Mouse (Mus musculus): Measurements from ENCODE around the gene Clec2l.
A peak's percentile ranks its signal among the peaks of the same experiment; 100 is the strongest.
"Not testable (repeated sequence)": the region's sequence is repeated elsewhere in the genome, so short reads cannot be mapped to it uniquely, and the experiment has no call there.

Clec2l gene

GRCm38 (mm10) chr6:38662714-38663615, at the start of gene Clec2l:
Gene Clec2l (plus strand): TSS chr6:38663069.
- DNase-seq (ENCODE audit: low spot score), result no peak

- no peak for DNase-seq (ENCODE audit: low spot score)
Observed at GRCm38 (mm10) chr6:38622406-38622805, 40.5 kb upstream of the Clec2l start.

DNA sequence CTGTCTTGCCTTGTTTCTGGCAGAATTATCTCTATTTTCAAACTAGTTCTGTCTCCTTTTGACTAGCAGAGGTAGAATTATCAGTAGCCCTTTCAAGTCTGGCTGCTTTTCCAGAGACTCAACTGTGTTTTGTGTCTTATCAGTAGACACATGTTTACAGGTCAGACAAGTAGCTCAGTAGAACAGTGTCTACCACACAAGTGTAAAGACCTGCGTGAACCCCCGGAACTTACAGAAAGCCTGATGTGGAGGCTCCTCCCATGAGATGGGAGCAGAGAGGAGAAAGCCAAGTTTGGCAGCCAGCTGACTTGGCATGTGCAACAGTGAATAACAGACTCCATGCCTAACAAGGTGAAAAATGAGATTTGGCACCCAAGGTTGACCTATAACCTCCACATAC, 39.4 kb upstream of the Clec2l start:
- no peak for DNase-seq (ENCODE audit: low spot score)

DNA sequence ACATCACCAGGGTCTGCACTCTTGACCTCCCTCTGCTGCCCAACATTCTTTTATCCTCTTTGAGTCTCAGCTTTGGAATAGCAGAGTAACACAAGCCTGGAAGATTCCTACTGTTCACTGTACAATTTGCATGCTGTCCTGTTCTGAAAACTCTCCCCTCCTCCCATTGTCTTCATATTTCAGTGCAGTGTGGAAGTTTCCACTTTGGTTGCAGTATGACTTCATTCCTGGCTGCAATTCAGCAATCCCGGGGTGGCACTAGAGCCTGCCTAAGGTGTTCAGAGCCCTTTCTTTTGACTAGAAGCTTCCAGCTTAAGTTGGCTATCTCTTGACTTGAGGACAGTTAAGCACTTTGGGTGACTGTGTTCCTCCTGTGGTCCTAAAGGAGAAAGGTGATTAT, 38.4 kb upstream of the Clec2l start:
- DNase-seq (ENCODE audit: low spot score), result no peak

DNA sequence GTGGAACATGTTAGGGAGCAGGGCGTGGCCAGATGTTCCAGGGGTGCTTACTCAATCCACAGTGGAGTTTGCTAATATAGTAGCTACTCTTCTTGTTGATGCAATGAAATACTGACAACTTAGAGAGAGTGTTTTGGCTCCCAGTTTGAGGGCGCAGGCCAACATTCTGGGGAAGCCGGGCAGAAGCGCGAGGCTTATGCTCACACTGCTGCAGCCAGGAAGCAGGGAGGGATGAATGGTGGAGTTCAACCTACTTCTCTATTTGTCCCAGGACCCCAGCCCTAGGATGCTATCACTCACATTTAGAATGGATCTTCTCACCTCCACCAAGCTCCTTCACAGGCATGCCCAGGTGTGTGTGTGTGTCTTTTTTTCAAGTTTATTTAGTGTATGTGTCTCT, 36.8 kb upstream of the Clec2l start:
- DNase-seq (ENCODE audit: low spot score), result no peak

GRCm38 (mm10) chr6:38627081-38627480, 35.8 kb upstream of the Clec2l start:
- DNase-seq (ENCODE audit: low spot score), result no peak

GRCm38 (mm10) chr6:38627486-38627885, 35.4 kb upstream of the Clec2l start:
- DNase-seq (ENCODE audit: low spot score), result no peak

GRCm38 (mm10) chr6:38629556-38629955, 33.3 kb upstream of the Clec2l start:
- DNase-seq (ENCODE audit: low spot score), result no peak

DNA sequence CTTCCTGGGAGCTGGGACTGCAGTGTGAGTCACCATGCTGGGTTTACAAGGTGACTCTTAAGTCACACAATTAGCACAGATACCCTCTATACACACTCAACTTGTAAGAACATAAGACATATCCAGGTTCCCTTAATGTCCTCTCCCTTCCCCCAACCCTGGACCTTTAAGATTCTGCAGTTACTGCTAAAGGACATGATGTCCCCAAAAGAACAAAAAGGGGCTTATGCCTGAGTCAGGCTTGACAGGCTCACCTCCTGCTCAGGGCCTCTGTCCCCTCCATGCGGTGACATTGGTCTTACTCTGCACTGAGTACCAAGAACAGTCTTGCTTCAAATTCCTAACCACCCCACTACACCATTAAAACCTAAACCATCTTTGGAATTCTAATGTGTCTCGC, 30.0 kb upstream of the Clec2l start:
- no peak for DNase-seq (ENCODE audit: low spot score)

GRCm38 (mm10) chr6:38634461-38634860, 28.4 kb upstream of the Clec2l start:
- no peak for DNase-seq (ENCODE audit: low spot score)

DNA sequence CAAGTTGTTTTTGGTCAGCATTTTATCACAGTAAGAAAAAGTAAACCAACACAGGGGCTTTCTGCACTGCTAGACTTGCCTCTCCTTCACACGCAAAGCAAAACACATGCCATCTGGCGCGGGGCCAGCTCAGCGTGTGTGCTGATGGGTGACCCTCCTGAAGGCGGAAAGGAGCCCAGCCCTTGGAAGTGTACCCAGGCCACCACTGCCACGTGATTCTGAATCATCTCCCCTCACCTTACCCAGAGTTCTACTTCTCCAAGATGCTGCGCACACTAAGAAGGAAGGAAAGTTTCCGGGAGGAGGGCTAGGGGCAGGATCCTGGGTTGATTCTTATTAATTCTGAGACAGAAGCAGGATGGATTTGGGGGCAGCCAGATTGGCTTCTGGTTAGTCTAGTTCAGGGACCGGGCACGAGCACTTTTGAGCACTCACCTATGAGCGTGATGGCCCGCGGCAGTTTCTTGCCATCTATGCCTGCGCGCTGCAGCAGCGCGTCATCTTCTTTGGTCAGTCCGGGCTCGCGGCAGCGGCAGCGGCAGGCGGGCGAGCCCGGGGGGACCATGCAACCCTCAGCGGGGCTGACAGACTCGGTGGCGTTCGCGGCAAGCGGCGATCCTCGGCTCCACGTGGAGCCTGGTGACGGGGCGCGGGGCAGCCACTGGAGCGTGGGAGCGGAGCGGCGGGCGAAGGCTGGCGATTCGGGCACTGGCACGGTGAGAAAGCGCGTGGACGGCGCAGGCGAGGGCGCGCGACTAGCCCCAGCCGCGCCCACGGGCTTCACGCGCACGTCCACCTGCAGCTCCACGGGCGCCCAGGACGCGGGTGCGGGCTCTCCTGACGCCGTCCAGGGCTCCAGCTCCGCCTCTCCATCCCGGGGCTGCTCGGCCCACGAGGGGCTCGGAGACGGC, 26.7 kb upstream of the Clec2l start:
- DNase-seq (ENCODE audit: low spot score), result no peak

DNA sequence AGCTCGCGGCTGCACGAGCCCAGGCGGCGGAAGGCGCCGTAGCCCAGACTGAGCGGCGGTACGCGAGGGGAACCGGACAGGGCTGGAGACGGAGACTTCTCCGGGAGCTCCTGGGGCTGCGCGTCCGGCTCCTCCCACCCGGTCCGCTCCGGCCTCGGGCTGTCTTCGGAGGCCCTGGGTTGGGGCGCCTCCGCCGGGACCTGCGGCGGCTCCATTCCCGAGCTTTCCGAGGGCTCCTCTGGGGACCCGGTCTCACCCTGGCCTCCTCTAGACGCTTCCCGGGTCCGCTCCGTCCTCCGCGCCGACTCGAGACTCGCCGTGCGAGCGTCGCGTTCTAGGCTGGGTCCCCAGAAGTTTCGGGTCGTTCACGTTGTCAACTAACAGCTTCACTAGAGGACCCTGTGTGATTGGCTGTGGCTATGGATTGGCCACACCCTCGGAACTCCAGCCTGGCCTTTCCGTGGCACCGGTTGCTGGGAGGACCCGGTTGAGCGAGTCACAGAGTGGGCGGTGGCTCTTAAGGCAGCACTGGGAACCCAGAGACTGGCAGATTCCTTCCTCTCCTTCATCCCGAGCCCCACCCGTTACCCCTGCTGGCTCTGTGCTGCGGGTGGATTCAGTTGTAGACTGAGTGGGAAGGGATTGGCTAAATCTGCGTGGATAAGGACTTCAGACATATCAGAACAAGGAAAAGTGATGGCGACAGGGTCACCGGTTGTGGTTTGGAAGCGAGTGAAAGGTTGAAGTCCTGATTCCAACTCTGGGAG, 25.8 kb upstream of the Clec2l start, which contains the start of gene Klrg2:
Gene Klrg2, minus strand, starts transcription at position 391 of the 767 bp plus-strand sequence.
- no peak for DNase-seq (ENCODE audit: low spot score)

DNA sequence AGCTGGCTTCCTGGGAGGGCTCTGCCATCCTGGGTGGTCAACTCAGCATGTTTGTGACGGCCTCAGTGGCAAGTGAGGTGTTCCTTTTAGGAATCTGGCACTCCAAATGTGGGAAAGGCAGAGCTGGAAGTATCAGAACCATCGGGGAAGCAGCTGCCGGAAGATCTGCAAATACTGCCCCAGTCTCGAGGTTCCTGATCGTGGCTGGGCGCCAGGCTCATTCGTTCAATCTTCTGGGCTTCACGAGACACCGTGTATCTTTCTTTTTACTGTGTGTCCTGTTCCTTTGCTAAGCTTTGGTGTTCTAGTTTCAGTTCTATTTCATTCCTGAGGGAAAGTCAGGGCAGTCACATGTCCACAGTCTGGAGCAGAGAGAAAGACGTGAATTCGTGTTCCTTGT, 22.5 kb upstream of the Clec2l start:
- no peak for DNase-seq (ENCODE audit: low spot score)

DNA sequence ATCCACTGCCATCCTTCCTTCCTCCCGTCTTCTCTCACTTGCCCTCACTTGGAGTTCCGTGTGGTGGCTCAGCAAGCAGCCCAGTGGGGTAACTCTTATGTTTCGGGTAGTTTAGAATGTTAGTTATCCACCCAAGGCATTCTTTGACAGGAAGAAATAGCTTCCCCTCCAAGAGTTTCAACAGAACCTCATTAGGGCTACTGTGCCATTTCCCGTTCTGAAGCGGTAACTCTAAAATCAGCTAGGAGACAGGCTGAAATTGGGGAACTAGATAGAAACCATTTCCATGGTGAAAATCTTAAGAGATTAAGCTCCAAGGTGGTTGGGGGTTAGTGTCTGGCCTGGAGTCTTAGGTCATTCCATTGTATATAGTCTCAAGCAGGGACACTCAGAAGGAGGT, 21.6 kb upstream of the Clec2l start:
- DNase-seq (ENCODE audit: low spot score), result no peak

- DNase-seq (ENCODE audit: low spot score), result no peak
Observed at GRCm38 (mm10) chr6:38641645-38642044, 21.2 kb upstream of the Clec2l start.

DNA sequence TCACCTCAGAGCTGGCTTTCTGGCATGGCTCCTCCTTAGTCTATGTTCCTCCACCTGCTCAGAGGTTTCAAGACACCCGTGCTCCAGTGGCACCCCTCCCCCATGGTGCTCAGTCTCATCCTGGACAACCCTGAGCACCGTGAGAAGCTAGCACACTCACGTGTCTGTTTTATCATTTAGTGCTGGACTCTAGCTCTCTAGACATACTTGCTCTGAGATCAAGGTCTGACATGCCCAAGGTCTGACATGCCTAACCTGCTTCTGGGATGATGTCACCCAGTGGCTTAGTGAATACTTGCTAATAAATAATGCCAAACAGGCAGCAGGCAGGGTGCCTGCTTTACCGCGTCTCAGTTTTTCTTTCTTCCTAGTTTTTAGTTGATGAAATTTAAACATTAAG, 20.3 kb upstream of the Clec2l start:
- no peak for DNase-seq (ENCODE audit: low spot score)

DNA sequence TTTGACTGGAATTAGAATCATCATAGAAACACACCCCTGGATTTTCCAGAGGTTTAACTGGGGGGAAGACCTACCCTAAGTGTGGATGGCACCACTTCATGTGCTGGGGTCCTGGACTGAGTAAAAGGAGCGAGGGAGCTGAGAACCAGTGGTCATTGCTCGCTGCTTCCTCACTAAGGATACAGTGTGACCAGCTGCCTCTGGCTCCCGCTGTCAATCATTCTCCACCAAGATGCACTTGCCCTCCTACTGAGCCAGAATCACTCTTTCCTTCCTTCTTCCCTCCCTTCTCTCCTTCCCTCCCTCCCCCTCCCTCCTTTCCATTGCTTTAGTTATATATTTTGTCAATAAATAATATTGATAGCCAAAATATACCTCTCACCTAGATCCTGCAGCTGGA, 19.8 kb upstream of the Clec2l start:
- DNase-seq (ENCODE audit: low spot score), result no peak

DNA sequence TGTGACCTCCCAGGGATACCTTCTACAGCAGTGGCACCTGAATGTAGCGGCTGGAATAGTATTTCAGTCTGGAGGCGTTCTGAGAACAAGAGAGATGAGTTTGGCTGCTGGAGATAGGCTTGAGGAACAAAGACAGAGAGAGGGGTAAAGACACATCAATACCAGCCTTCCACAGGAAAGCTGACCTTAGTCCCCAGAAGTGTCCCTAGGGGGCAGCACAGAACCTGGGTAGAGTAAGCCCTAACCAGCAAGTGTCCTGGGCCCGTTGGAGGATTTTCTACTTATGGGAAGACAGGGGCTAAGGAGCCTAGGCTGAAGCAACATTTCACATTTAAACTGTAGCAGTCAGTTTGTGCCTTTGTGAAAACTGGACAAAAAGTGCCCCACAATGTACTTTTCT, 13.3 kb upstream of the Clec2l start:
- DNase-seq (ENCODE audit: low spot score), result no peak

DNA sequence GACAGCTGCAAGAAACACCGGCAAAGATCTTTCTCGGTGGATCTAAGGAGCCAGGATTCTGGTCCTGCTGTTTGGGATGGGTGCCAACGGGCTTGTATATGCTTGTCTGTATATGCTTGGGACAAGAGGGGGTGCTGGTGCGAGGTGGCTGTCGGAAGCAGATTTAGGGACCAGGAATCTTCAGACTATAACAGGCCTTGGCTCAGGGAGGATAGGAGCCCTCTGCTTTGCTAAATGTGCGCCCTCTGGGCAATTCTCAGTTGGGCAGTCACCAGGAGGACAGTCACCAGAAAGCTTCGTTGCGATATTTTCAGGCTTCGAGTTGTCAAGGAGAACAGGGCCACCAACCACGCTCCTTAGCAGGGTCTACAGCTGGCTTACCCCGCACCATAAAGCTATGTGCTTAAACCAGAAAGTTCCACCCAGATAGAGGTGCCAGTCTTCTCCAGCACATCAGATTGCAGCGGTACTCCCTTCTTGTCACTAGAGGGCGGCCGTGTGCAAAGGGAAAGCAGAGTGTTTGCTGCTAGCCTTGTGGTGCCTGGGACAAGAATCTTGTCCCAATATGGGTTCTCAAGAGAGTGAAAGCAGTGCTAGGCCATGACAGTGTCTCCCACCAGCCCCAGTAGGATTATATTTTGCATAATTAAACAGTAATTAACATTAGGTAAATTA, 12.5 kb upstream of the Clec2l start:
- peak; percentile 59 for DNase-seq (ENCODE audit: low spot score)

DNA sequence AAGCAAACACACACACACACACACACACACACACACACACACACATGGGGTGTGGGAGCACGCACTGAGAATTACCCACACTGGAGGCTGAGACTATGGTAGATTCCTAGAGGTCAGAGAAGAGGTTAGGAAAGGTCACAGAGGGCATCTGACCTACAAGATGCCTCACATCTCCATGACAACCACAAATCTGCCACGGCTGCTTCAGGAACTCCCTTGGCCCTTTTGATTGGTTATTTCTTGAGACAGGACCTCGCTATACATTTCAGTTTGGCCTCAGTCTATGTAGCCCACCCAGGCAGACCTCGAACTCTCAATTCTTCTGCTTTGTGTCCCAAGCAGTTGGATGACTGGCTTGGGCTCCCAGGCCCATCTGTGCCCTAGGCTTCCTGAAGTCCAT, 1.2 kb upstream of the Clec2l start:
- no peak for DNase-seq (ENCODE audit: low spot score)

GRCm38 (mm10) chr6:38669580-38669979, 6.7 kb downstream of the Clec2l start:
- no peak for DNase-seq (ENCODE audit: low spot score)

DNA sequence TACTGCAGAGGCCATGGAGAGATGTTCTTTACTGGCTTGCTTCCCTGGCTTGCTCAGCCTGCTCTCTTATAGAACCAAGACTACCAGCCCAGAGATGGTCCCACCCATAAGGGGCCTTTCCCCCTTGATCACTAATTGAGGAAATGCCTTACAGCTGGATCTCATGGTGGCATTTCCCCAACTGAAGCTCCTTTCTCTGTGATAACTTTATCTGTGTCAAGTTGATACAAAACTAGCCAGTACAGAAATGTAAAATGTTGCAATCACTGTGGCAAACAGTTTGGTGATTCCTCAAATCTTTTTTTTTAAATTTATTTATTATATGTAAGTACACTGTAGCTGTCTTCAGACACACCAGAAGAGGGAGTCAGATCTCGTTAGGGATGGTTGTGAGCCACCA, 7.6 kb downstream of the Clec2l start:
- not testable (repeated sequence) for DNase-seq (ENCODE audit: low spot score)
